Mouse (Mus musculus) left cerebral cortex, postnatal 10 days (tissue): ENCODE measurements around the gene Trak1. TPM values are rescaled to one million over a fixed set of nuclear protein-coding genes. Genes with fewer than 3 reads are reported as not detected.
"Not testable (repeated sequence)": the region's sequence is repeated elsewhere in the genome, so short reads cannot be mapped to it uniquely, and the experiment has no call there.

Source experiments
- DNase-seq, 2 experiments: peaks; one replicate each; pipeline ENCODE4 v3.0.0; 2021 to 2022; ENCODE audit warnings: low spot score in 2 of 2, mixed read lengths in 1 of 2; ENCODE audit errors: extremely low spot score in 1 of 2
- intact Hi-C: fragments of 180-260 bp; cut with DNase I; formaldehyde crosslinking; loops from one replicate; pipeline ENCODE4 v1.15.1; 2025
- total RNA-seq, 2 experiments: library from RNA; stranded (reverse); gene quantifications; 2 replicates each; pipeline ENCODE4 v1.2.3; 2021

The Trak1 gene
- total RNA-seq, 2 experiments from 2014 or later, result 213 to 215 TPM

- intact Hi-C loops, result no loop called here
- DNase-seq, result no peak
These were observed 133.1 kb downstream of the Trak1 start for GRCm38 (mm10) chr9:121430379-121430778.

- intact Hi-C loops, result no loop called here
- no peak for DNase-seq
These were observed 136.6 kb downstream of the Trak1 start for GRCm38 (mm10) chr9:121433745-121434528.

DNA sequence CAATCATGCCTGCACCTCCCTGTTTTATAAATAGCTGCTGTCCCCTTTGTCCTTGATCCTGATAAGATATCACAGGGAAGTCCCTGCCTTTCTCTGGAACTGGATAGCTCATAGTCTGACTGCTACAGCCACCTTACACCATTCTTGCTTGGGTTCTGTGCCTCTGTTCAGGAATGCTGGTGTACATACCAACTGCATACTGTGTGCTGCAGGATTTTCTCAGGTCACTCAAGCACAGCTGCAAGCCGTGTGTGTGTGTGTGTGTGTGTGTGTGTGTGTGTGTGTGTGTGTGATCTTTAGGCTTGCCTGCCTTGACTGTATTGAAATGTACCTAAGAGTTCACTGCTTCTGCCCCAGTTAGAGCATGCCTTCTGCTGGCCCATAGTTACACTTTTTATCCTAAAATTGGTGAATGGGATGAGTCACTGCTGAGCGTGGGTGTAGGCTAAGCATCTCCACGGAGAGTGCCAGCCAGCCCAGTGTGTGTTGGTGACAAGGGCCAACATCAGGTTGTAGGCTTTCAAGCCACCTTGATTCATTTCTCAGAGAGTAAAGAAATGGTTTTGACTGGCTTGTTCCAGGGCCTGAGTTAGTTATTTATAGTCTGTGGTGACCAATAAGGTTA, 138.1 kb downstream of the Trak1 start:
- DNase-seq, result no peak
- intact Hi-C loops, result no loop called here

DNA sequence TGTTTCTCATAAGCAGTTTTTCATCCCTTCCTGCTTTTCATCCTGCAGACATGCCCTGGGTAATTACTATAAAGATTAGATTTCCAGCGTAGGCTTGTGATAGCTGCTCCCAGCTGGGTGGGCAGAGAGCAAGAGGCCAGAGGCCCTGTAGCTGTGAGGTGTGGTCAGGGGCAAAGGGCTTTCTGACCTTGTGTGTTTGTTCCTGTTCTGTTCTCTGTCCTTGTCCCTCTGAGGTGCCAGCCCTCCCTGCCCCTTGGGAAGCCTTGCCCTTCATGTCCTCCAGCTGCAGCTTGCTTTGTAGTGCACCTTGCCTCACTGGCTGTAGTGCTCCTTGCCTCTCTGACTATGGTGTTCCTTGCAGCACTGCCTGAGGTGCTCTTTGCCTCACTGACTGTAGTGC, 139.2 kb downstream of the Trak1 start:
- intact Hi-C loops, result no loop called here
- no peak for DNase-seq

DNA sequence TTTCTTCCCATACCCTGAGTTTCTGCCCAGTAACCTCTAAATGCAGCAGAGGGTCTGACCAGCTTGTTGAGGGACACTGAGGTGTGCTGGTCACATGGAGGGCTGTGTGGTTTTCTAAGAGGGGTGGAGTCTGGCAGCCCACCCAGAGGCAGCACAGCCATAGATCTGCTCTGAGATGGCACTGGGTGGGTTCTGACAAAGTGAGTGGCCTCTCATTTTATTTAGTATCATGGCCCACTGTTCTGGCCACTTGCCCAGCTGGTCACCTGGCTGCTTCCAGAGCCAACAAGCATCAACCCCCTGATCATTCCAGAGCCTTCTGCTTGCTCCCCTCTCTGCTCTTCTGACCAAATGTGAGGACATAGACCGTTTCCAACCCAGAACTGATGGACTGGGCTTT, 144.8 kb downstream of the Trak1 start:
- DNase-seq, result no peak
- intact Hi-C loops, result no loop called here

GRCm38 (mm10) chr9:121443696-121444366, 146.5 kb downstream of the Trak1 start:
- intact Hi-C loops, result no loop called here
- DNase-seq, result peak in 1 of 2 experiments; percentile 61

DNA sequence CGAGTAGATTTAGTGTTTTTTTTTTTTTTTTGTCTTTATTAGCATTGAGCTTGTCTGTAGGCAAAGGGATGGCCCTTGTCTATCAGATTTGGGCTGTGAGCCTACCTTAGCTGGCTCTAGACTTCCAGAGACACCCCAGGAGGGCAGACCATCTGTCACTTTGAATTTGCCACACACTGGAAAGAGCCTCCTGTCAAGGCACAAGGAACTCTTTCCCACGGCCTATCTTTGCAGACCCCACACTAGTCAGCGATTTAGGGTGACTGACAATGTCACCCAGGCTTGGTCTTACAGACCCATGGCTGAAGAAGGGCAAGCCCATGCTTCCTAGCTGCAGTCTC, 147.0 kb downstream of the Trak1 start:
- no peak for DNase-seq
- intact Hi-C loops, result no loop called here

- DNase-seq, result no peak
- intact Hi-C loops, result no loop called here
These were observed 148.1 kb downstream of the Trak1 start for GRCm38 (mm10) chr9:121445364-121445763.

GRCm38 (mm10) chr9:121446431-121446831, 149.1 kb downstream of the Trak1 start:
- intact Hi-C loops, result no loop called here
- peak in 1 of 2 experiments; percentile 40 for DNase-seq

DNA sequence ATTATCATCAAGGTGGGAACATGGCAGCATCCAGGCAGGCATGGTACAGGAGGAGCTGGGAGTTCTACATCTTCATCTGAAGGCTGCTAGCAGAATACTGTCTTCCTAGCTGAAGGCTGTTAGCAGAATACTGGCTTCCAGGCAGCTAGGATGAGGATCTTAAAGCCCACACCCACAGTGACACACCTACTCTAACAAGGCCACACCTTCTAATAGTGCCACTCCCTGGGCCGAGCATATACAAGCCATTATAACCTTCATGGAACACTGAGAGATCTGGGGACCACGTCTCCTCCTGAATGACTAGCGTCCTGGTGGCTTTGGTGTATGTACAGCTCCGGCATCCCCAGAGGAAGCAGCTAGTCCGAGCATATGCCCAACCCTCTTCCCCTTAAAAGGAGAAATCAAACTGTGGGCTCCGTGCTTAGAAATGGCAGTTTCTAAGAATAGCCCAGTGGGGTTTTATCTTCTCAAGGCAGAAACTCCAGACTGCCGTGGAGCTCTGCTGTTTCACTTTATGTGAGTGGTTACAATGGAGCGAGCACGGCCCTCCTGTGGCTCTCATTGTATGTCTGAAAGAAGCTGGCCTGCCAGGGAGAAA, 155.1 kb downstream of the Trak1 start:
- DNase-seq, result not testable (repeated sequence)
- intact Hi-C loops, result loop anchor here (5.0 to 10.0 kb wide), 2 partner anchors 50 to 198 kb away; no protein-coding TSS in a partner anchor

- intact Hi-C loops, result loop anchor here (5.0 to 10.0 kb wide), 2 partner anchors 53 to 200 kb away; no protein-coding TSS in a partner anchor
- DNase-seq, result no peak
These were observed 157.6 kb downstream of the Trak1 start for GRCm38 (mm10) chr9:121454891-121455290.

GRCm38 (mm10) chr9:121456739-121457515, 159.6 kb downstream of the Trak1 start:
- intact Hi-C loops, result loop anchor here (10.0 kb wide), 1 partner anchor 202 kb away; no protein-coding TSS in a partner anchor
- DNase-seq, result no peak

- DNase-seq, result peak in 1 of 2 experiments; percentile 70
- intact Hi-C loops, result loop anchor here (10.0 kb wide), 1 partner anchor 204 kb away; no protein-coding TSS in a partner anchor
These were observed 161.2 kb downstream of the Trak1 start for GRCm38 (mm10) chr9:121458466-121458865.

DNA sequence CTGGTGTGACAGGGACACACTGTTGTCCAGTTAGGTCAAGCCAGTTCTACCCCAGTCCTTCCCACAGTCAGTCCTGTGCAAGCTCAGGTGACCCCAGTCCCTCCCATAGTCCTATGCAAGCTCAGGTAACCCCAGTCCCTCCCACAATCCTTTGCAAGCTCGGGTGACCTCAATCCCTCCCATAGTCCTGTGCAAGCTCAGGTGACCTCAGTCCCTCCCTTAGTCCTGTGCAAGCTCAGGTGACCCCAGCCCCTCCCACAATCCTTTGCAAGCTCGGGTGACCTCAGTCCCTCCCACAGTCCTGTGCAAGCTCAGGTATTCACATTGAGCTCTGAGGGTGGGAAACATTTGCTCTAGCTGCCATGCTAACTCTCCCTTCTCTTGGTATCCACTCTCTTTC, 162.6 kb downstream of the Trak1 start:
- intact Hi-C loops, result loop anchor here (10.0 kb wide), 1 partner anchor 205 kb away; no protein-coding TSS in a partner anchor
- no peak for DNase-seq

GRCm38 (mm10) chr9:121460527-121460926, 163.2 kb downstream of the Trak1 start:
- intact Hi-C loops, result no loop called here
- no peak for DNase-seq

GRCm38 (mm10) chr9:121467460-121467859, 170.2 kb downstream of the Trak1 start:
- intact Hi-C loops, result no loop called here
- peak in 1 of 2 experiments; percentile 58 for DNase-seq

DNA sequence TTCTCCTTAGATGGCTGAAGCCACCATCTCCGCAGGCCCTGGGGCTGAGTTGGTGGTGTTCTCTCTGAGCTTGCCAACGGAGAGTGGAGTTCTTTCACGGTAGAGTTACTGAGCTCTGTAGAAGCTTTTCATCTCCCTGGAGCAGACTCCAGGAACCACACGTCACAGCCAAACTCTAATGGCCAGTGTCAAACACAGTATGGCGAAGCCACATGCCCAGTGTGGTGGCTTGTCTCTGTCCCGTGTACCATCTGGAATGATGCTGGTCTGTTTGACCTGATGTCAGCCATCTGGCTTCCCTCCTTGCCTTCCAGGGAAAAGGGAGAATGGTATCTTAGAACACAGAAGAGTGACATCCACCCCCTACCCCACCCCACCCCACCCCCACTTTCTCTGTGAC, 172.4 kb downstream of the Trak1 start:
- intact Hi-C loops, result no loop called here
- no peak for DNase-seq

- no peak for DNase-seq
- intact Hi-C loops, result loop anchor here (5.0 kb wide), 2 partner anchors 193 to 263 kb away; no protein-coding TSS in a partner anchor
These were observed 177.5 kb downstream of the Trak1 start for GRCm38 (mm10) chr9:121474771-121475170.
